Mouse (Mus musculus) fat pad, adult 2 months (tissue): Measurements from ENCODE around the gene Heatr6.

ENCODE experiments used
- DNase-seq: peaks from one replicate; pipeline ENCODE4 v3.0.0-alpha.2; 2011; ENCODE audit warnings: low read depth, low spot score; ENCODE audit errors: extremely low read depth

Gene Heatr6

GRCm38 (mm10) chr11:83747376-83748265, 5.9 kb upstream of the Heatr6 start:
- DNase-seq: no peak

- DNase-seq: no peak
Observed at GRCm38 (mm10) chr11:83754227-83754626, 731 bp downstream of the Heatr6 start.

DNA sequence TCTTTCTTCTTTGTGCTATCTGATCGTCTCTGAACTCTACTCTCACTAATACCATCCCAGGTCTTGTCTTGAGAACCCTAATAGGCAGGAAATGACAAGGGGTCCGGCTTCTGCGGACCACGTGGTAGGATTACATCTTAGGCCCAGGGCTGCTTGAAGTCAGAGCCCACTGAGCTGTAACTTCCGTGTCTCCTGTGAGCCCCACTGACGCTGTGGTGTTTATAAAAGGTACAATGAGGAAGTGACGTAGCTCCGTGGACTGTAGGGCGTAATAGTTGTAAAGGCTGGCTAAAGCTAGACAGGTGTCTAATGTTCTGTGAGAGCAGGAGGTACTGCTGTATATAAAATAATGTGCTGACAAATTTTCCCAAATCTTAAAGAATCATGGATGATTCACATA, 13.8 kb downstream of the Heatr6 start:
- no peak for DNase-seq

DNA sequence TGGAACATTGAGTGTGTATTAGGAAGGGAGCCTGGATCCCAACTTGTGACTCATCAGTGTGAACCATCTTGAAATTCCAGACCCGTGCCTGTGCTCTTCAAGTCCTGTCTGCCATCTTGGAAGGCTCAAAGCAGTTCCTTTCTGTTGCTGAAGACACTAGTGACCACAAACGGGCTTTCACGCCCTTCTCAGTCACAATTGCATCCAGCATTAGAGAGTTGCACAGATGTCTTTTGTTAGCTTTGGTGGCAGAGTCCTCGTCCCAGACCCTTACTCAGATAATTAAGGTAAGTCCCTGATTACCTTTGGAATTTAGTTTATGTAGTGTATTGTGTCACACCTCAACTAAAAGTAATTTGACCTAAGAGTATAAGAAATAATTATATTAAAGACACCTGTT, 15.5 kb downstream of the Heatr6 start:
- no peak for DNase-seq

GRCm38 (mm10) chr11:83771014-83771413, 17.5 kb downstream of the Heatr6 start:
- DNase-seq: no peak

- DNase-seq: no peak
Observed at GRCm38 (mm10) chr11:83772341-83772740, 18.8 kb downstream of the Heatr6 start.

DNA sequence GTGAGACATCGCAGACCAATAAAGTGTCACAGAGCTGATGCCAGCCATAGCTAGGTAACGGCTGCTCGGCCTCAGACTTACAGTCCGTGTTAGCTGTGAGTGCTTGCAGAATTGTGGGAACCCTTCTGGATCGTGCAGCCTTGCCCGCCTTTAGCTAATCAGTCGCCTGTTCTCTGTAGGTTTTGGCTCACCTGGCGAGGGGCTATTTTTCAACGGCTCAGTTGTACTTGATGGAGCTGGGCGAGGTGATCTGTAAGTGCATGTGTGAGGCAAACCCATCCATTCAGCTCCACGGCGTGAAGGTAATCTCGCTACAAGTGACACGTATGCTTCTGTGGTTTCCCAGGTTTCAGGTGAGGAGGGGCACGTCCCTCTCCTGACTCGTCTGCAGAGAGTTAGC, 20.2 kb downstream of the Heatr6 start:
- no peak for DNase-seq

DNA sequence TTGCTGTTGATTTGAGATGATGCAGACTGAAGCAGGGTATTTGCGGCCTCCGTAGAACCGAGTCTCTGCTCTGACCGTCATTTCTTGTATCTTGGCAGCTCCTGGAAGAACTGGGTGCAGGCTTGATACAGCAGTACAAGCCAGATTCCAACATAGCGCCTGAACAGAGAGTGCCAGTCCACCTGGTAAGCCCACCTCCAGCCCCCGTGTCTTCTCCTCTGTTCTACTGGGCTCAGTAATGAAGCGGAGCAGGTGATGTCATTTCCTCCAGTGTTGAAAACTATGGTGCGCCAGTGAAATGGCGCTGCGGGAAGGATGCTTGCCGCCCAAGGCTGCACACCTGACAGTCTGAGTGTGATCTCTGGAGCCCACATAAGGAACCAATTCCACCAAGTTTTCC, 20.8 kb downstream of the Heatr6 start:
- no peak for DNase-seq

DNA sequence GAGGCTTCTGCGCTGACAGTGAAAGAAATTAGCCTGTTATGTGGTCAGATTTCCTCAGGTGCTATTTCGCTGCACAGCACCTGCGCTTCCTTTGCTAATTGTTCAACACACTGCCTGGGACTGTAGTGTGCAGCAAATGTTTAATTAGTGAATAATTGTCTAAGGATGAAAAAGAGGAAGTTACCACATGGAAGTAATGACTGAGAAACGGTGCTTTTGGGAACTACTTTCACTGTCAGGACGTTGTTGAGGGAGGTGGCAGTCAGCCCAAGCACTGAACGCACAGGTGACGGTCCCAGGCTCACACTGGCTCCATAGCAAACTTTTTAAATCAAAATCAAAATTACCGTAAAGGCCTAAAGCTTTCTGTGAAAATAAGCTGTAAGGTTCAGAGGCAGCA, 23.3 kb downstream of the Heatr6 start:
- no peak for DNase-seq

DNA sequence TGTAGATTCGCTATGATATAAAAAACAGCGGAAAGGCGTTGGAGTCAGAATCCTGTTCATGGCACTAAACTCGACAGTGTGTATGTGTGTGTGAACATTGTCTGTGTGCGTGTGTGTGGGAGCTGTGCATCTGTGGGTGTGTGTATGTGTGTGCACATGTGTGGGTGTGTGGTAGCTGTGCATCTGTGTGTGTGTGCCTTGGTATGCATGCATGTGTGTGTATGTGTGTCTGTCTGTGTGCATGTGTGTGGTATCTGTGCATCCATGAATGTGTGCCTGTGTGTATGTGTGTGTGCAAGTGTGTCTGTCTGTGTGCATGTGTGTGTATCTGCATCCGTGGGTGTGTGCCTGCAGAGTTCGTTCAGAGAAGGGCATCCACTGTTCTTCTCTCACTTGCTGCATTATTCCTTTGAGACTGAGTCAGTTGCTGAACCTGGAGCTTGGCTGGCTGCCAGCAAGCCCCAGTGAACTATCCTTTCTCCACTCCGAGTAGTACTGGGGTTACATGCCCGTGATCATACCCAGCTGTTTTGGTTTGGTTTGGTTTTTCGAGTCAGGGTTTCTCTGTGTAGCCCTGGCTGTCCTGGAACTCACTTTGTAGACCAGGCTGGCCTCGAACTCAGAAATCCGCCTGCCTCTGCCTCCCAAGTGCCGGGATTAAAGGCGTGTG, 30.6 kb downstream of the Heatr6 start:
- DNase-seq: no peak

GRCm38 (mm10) chr11:83784661-83785060, 31.2 kb downstream of the Heatr6 start:
- DNase-seq: no peak

GRCm38 (mm10) chr11:83785366-83785765, 31.9 kb downstream of the Heatr6 start:
- no peak for DNase-seq

- DNase-seq: no peak
Observed at GRCm38 (mm10) chr11:83786835-83787234, 33.3 kb downstream of the Heatr6 start.

- no peak for DNase-seq
Observed at GRCm38 (mm10) chr11:83787401-83788021, 34.0 kb downstream of the Heatr6 start.

DNA sequence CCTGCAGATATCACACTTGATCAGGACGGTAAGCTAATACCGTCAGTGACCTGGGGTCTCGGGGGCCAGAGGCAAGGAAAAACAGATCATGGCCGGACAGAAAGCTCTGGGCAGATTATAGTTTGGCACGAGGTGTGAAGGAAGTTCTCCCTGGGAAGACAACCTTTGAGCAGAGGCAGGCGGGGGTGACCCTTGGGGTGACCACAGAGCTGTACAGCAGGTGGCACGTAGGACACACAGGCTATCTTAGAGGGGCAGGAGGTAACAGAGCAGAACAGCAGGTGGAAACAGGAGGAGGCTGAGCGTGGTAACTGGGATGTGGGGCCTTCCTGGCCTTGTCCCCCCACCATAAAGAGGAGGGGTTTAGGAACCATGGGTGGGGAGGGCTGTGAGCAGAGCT, 34.8 kb downstream of the Heatr6 start:
- no peak for DNase-seq

DNA sequence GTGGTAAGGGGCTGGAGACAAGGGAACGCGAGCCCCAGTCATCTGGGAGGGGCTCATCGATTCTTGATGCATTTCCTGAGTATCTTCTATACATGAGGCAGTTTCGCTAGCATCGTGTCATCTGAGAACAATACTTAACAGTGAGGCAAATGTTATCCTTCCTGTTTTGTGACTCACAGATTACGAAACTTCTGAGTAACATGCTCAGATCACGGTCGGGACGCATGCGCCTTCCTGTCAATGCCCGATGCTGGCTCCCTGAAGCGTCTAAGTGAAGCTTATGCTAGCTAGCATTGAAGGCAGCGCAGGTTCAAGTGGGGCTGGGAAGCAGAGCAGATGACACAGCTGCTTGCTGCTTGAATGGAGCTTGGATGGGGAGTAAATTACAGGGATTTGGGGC, 35.8 kb downstream of the Heatr6 start:
- DNase-seq: peak; percentile 25

GRCm38 (mm10) chr11:83791133-83791532, 37.6 kb downstream of the Heatr6 start:
- no peak for DNase-seq

- DNase-seq: no peak
Observed at GRCm38 (mm10) chr11:83792316-83792914, 38.9 kb downstream of the Heatr6 start.

GRCm38 (mm10) chr11:83793264-83793663, 39.8 kb downstream of the Heatr6 start:
- DNase-seq: no peak

- DNase-seq: no peak
Observed at GRCm38 (mm10) chr11:83796112-83796511, 42.6 kb downstream of the Heatr6 start.

DNA sequence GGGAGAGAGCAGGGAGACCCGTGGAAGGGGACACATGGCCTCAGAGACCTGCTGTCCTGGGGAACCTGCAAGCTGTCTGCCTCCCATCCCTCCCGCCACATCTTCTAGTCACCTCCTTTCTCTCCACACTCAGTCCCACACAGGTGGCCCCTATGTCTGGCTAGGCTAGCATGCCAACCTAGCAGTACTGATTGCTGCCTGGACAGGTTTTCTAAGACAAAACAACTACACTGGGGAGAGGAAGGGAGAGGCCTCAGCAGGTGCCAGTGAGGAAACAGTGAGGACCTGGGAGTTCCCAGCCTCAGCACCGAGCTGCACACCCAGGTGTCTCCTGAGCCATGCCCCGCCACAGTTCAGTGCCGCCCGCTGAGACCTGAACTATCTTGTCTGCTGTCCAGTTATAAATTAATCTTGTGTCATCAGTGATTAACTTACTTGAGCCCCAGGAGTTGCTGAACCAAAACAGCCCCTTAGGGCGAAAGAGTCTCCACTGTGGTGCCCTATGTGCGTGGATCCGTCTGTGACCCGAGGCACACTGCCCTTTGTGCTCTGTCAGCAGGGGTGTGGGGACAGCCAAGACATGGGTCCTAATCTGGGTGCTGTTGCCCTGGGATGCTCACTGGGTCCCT, 43.6 kb downstream of the Heatr6 start:
- DNase-seq: no peak
